Mouse (Mus musculus): Measurements from ENCODE around the gene Vps54.
"Not testable (repeated sequence)": the region's sequence is repeated elsewhere in the genome, so short reads cannot be mapped to it uniquely, and the experiment has no call there.

DNA sequence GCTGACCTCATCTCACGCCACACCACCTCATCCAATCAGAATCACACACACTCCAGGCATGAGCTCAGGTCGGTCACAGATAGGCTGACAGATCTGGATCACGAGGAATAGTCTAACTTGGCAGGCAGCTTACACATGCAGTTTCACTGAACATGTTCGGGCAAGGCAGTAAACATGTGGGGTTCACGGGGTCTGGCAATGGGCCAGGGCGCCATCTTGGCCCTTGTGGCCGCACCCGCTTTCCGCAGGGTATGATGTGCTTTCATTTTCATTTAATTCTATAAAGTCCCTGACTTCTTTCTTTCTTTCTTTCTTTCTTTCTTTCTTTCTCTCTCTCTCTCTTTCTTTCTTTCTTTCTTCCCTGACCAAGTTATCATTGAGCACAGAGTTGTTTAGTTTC, 29.4 kb upstream of the Vps54 start:
- not testable (repeated sequence) for TF ChIP-seq CTCF, EP300 (IDR thresholded peaks at IDR 0.05)

All from lung, postnatal 0 days (tissue).